Mouse (Mus musculus): Measurements from ENCODE around the gene Hist1h4d. TPM values are rescaled to one million over a fixed set of nuclear protein-coding genes. Genes with fewer than 3 reads are reported as not detected.
"Not testable (repeated sequence)": the region's sequence is repeated elsewhere in the genome, so short reads cannot be mapped to it uniquely, and the experiment has no call there.

The Hist1h4d gene
- total RNA-seq (2021), result 10 to 100 TPM; 39.6 to 39.7 TPM
- long read RNA-seq, experiment 1, partial matches to known transcripts, result 0 of 2 reads
- long read RNA-seq, experiment 1, other reads (novel, unspliced or antisense), result 0 of 2 reads
- long read RNA-seq, experiment 2, result 0 reads

DNA sequence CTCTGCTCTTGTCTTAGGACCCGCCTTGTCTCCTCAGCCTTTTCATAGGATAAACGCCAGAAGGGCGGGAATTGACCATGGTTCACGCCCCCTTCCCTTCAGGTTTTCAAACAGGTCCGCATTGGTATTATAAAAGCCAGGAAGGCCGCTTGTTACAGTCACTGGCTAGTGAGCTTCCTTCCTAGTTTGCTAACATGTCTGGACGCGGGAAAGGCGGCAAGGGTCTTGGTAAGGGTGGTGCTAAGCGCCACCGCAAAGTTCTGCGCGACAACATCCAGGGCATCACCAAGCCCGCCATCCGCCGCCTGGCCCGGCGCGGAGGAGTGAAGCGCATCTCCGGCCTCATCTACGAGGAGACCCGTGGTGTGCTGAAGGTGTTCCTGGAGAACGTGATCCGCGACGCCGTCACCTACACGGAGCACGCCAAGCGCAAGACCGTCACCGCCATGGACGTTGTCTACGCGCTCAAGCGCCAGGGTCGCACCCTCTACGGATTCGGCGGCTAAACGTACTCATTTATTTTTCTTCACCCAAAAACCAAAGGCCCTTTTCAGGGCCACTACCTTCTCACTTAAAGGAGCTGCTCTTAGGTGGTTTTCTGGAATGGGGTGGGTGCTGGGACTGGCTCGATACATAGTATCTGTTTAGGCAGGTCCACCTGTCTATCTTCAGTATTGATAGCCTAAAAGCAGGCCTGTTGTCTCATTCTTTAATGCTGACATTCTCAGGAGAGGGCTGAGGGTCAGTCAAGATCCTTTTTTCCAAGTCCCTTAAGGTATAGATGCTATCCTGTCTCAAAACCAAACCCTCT, at the start of gene Hist1h4d:
Gene Hist1h4d (plus strand): TSS at position 191 of the 811 bp plus-strand sequence.
- intact Hi-C loops (cut with DNase I), result loop anchor here (1.0 to 10.0 kb wide), 3 partner anchors 40 to 1867 kb away; partner anchors contain the start of genes Hist1h2ai, Hist1h2bb, Hist1h2be and Hist1h2bl
- peak; percentile 89 to 91 for DNase-seq

DNA sequence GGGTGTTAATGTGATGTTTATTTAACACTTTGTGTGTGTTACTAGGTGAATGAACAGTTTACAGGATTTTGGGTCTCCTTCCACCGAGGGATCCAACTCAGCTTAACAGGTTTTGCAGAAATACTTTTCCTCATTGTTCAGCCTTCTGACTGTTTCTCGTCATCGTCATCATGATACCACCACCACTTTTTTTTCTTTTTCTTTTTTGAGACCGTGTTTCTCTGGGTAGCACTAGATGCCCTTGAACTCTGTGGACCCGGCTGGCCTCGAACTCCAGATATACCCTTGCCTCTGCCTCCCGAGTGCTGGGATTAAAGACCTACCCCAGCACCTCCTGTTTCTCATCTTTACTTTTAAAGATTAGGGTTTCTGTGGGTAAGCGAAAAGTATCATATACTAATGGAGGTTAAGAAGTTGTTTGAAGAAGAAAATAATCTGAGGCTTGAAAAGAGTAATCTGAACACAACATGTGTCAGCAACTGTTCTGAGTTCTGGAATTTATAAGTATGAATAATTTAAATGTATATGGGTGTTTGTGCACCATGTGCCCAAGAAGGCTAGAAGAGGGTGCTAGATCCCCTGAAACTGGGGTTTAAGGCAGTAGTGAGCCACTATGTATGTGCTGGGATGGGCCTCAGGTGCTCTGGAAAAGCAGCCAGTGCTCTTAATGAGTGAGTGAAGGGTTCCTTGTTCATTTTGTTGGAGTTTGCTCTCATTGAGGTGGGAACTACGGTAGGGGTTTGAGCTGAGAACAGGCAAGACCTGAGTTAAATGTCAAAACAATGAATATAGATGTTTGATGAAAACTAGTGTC, 48.9 kb upstream of the Hist1h4d start:
- no peak for DNase-seq
- intact Hi-C loops (cut with DNase I), result no loop called here

DNA sequence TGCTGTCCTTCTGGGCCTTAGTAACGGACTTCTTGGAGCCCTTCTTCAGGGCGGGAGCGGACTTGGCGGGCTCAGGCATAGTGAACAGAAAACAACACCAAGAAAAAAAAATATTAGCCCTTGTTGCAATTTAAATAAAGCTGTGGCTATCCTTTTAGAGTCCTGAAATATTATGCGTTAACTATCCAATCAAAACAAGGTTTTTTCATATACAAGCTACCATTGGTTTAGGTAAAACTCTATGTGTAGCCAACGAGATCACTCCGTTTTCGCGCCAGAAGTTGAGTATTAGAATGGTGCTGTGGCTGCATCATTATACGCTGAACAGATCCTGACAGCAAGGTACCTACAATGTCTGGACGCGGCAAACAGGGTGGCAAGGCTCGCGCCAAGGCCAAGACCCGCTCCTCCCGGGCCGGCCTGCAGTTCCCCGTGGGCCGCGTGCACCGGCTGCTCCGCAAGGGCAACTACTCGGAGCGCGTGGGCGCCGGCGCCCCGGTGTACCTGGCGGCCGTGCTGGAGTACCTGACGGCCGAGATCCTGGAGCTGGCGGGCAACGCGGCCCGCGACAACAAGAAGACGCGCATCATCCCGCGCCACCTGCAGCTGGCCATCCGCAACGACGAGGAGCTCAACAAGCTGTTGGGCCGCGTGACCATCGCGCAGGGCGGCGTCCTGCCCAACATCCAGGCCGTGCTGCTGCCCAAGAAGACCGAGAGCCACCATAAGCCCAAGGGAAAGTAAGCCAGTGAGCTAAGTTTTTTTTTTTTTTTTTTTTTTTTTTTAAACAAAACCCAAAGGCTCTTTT, 47.6 kb upstream of the Hist1h4d start, which contains the start of gene Hist1h2af:
Gene Hist1h2af (plus strand): TSS at position 347 of the 808 bp plus-strand sequence.
- intact Hi-C loops (cut with DNase I); DNase-seq: not testable (repeated sequence)

DNA sequence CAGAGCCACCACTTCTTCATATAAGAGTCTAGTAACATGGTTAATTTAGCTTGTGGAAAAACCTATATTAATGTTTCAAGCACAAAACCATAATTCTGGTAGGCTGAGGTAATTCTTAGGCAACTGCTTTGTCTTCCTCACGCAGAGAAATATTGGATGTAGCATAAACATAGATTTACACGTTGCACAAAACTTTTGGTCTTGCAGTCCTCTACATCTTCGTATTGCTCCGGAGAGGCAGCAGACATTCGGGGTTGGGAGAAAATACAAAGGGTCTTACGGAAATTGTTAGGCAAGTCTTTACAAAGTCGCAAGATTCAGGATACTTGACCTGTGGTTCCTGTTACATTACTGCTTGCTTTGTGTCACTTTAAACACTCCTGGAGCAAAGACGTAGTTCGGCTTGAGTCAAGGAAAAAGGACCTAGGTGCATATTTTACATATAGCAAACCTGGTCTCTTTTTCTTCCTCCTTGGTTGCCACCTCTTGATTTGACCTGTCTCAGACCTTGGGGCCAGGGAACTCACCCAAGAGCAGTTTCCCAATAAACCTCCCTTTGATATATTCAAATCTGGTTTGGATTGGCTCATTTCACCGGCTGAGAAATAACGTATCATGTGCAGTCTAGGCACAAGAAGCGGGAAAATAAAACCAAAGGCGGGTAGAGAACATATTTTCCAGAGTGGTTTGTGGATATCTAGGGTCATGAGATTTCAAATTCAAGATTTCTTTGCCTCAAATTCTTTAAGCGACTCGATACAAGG, 46.8 kb upstream of the Hist1h4d start:
- intact Hi-C loops (cut with DNase I), result no loop called here
- no peak for DNase-seq

DNA sequence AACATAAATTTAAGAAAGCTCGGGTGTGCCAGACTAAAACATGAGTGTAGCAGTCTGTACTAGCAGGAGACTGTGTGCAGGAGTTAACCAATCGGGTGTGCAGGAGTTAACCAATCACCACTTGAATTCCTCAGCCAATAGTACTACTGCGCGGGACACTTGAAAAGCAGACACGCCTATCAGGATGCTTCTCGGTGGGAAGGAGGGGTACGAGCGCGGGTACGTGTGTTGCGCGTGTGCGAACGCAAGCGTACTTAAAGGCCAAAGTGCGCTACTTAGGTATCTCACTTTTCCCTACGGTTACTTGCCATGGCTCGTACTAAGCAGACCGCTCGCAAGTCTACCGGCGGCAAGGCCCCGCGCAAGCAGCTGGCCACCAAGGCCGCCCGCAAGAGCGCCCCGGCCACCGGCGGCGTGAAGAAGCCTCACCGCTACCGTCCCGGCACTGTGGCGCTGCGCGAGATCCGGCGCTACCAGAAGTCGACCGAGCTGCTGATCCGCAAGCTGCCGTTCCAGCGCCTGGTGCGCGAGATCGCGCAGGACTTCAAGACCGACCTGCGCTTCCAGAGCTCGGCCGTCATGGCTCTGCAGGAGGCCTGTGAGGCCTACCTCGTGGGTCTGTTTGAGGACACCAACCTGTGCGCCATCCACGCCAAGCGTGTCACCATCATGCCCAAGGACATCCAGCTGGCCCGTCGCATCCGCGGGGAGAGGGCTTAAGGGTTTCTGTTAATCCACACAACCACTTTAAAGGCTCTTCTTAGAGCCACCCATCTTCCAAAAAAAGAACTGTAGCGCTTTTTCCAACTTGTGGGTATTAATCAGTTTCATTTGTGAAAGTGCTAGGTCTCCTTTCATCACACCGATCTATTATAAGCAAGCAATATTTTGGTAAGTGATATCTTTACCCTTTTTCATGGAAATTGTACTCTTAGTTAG, 46.0 kb upstream of the Hist1h4d start, which contains the start of gene Hist1h3g:
Gene Hist1h3g (plus strand): TSS at position 286 of the 939 bp plus-strand sequence.
- intact Hi-C loops (cut with DNase I), result not testable (repeated sequence)
- peak; percentile 57 to 70 for DNase-seq

DNA sequence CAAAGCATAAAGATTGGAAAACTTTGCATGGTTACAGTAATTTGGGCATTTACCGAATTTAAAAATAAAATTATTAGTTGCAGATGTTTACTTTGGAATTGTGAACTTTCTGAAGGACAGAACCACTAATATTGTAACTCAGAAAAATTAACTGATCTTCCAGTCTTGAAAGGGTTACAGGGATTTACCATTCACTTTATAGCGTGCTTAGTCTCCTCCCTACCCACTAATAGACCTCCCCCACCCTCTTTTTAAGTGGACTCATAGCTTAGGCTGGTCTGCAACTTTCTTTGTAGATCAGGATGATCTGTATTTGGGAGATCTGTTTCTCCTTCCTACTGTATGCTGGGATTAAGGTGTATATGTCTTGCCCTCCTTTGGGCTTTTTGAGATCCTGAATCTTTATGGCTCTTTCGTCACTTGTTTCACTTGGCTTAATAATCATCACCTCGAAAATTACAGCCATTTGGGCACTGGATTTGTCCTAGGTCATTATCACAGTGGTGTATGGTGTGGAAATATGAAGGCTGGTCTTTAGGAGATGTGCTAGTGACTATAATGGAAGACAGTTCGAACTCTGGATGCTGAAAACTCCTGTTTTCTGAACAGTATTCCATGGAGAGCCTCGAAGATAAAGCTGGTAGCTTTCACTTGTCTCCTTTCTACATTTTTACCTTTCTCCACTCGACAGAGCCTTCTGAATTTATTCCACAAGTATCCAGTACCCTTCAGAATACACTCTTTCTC, 45.1 kb upstream of the Hist1h4d start:
- intact Hi-C loops (cut with DNase I), result no loop called here
- no peak for DNase-seq

DNA sequence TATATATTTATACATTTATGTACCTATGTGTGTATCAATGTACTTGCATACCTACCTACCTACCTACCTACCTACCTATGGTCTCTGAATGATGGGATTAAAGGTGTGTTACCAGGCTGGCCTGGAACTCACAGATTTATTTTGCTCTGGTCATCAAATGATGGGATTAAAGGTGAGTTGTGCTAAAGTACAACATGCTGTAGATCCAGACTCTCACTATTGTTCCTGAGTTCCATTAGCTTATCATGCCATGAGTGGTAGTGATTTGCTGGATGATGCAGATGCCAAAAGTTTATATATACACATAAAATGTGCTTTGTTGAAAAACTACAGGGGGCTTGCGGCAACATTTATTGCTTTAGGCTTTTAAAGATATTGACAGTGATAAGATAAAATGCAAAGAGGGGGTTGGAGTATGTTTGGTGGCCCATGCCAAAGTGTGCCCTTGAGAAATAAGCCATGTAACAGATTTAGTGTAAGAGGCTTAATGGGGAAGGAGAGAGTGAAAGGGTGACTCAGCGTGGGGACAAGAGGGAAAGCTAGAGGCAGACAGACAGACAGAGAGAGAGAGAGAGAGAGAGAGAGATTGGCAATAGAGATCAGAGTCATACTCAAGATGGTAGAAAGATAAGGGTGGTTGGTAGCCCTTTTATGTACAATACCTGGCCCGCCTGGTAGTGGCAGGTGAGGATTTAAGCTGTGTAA, 44.2 kb upstream of the Hist1h4d start:
- no peak for DNase-seq
- intact Hi-C loops (cut with DNase I), result no loop called here

DNA sequence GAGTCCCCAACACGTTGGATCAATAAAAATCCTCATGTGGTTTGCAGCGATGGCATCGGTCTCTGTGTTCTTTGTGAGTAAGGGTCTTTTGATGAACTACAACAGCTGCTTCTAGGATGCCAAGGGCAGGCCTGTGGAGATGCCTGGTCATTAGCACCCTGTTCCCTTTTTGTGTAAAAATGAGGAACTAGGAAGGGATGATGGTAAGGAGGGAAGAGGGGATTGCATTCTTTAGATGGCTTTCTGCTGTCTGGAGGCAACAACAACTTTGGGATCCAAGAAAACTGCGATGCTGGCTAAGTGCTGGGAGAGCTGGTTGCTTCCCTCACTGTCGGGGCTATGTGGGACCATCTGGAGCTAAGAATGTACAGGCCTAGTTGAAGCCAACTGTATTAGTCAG, 43.1 kb upstream of the Hist1h4d start:
- intact Hi-C loops (cut with DNase I), result no loop called here

DNA sequence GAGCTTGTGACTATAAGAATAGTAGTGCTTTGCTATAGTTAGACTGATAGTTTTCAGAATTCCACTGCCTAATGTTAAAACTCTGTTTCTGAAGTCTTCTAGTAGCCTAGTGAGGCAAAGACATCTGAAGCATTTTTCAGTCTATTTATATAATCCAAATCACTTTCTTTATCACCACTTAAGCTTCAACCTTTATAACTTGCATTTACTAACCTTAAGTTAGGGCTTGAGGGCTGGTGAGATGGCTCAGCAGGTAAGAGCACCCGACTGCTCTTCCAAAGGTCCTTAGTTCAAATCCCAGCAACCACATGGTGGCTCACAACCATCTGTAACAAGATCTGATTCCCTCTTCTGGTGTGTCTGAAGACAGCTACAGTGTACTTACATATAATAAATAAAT, 41.6 kb upstream of the Hist1h4d start:
- DNase-seq; intact Hi-C loops (cut with DNase I): not testable (repeated sequence)

More for the DNA sequence above, 43.1 kb upstream of the Hist1h4d start:
- no peak for DNase-seq

DNA sequence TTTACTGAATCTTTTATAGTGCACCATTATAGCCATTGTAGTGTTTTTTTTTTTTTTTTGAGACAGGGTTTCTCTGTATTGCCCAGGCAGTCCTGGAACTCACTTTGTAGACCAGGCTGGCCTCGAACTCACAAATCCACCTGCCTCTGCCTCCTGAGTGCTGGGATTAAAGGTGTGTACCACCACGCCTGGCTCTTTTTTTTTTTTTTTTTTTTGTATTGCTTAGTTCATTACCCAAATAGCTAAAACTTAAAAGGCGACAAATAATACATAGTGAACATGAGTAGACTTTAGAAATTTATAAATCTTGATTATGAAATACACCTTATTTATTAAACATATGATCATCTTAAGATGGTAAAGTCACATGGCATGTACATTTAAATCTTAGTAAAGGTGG, 39.9 kb upstream of the Hist1h4d start:
- DNase-seq, result no peak
- intact Hi-C loops (cut with DNase I), result no loop called here

DNA sequence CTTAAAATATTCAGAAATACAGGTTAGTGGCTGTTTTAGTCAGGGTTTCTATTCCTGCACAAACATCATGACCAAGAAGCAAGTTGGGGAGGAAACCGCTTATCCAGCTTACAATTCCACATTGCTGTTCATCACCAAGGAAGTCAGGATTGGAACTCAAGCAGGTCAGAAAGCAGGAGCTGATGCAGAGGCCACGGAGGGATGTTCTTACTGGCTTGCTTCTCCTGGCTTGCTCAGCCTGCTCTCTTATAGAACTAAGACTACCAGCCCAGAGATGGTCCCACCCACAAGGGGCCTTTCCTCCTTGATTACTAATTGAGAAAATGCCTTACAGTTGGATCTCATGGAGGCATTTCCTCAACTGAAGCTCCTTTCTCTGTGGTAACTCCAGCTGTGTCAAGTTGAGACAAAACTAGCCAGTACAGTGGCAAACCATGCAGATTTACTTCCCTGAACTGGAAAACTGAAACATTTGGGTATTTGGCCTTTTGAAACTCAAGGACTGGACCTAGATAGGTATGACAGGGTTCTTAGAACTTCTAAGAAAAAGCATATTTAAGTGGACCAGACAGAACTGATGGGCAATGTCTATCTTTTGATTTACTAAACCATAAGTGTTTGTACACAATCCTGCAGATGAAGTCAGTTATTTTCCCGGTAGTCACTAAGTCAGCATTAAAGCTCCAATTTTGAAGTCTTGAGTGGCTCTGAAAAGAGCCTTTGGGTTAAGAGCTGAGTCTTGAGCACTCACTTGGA, 39.0 kb upstream of the Hist1h4d start:
- DNase-seq; intact Hi-C loops (cut with DNase I): not testable (repeated sequence)

DNA sequence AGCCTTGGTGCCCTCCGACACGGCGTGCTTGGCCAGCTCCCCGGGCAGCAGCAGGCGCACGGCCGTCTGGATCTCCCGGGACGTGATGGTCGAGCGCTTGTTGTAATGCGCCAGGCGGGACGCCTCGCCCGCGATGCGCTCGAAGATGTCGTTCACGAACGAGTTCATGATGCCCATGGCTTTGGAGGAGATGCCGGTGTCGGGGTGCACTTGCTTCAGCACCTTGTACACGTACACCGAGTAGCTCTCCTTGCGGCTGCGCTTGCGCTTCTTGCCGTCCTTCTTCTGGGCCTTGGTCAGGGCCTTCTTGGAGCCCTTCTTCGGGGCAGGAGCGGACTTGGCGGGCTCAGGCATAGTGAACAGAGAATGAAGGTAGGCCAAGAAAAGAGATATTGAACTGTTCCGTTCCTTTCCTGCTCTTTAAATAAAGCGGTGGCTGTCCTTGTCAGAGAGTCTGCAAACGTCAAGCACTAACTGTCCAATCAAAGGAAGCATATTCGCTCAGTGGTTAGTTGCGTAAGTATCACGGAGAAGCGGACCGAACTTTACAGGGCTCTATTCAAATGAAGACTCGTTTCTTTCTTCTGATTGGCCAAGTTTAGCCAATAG, 38.3 kb upstream of the Hist1h4d start, which contains the start of gene Hist1h2bh:
Gene Hist1h2bh (minus strand): TSS at position 394 of the 609 bp plus-strand sequence.
- intact Hi-C loops (cut with DNase I), result not testable (repeated sequence)

DNA sequence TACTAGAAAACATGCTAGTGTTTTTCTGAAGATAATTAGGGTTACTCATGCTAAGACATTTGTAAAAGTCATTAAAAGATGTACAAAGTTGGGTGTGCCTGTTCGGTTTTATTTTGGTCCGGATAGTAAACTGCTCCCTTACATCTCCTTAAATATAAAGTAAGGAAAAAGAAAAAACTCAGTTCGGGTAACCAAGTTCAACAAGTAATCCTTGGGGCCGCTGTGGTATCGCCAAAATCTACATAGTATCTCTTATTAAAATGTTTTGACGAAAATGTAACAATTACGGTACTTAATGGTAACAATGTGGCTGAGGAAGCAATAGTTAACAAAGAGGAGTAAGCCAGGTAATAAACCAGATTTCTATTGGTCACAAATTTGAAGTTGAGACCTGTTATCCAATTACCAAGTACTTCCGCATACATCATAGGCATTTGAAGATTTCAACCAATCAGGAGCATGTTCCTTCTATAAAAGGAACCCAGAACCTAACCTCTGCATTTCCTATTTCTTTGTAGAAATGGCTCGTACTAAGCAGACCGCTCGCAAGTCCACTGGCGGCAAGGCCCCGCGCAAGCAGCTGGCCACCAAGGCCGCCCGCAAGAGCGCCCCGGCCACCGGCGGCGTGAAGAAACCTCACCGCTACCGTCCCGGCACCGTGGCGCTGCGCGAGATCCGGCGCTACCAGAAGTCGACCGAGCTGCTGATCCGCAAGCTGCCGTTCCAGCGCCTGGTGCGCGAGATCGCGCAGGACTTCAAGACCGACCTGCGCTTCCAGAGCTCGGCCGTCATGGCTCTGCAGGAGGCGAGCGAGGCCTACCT, 37.2 kb upstream of the Hist1h4d start, which contains the start of gene Hist1h3f:
Gene Hist1h3f (plus strand): TSS at position 88 of the 822 bp plus-strand sequence.
- intact Hi-C loops (cut with DNase I), result no loop called here
- DNase-seq, result peak in 1 of 2 experiments; percentile 60

More for the DNA sequence above, 38.3 kb upstream of the Hist1h4d start, which contains the start of gene Hist1h2bh:
- peak; percentile 27 to 57 for DNase-seq

DNA sequence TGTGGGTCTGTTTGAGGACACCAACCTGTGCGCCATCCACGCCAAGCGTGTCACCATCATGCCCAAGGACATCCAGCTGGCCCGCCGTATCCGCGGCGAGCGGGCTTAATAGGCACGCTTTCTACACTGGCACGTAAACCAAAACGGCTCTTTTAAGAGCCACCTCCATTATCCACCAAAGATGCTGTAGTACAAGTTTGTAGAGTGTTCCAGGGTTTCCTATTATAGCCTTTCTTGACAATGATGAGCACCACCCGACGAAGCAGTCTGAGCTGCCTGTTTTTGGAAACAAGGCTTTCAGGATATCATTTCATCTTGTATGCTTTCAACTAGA, 36.6 kb upstream of the Hist1h4d start:
- intact Hi-C loops (cut with DNase I); DNase-seq: not testable (repeated sequence)

DNA sequence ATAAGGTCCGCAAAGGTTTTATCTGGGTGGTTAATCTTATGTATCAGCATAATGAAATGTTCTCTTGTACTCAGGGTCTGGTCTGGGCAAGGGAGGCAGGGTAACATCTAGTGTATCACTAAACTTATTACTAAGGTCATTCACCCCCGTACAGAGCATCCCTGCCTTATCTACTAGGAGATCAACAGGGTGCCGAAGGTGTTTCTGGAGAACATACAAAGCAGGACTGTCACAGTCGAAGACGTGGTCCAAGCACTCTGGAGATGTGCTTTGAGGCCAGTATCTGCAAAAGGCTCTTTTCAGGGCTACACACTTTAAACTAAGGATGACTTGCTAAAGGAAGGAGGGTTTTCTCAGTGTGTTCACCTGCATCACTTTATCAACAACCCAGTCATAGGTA, 34.7 kb upstream of the Hist1h4d start:
- intact Hi-C loops (cut with DNase I), result no loop called here
- DNase-seq, result no peak

All from gastrocnemius, postnatal 36 days (tissue).